Mouse (Mus musculus) heart, embryonic 13.5 days (tissue): ENCODE measurements around the gene Adam1a. TPM values are rescaled to one million over a fixed set of nuclear protein-coding genes. Genes with fewer than 3 reads are reported as not detected.
A peak's percentile ranks its signal among the peaks of the same experiment; 100 is the strongest.

Experiments
- ATAC-seq: fragments of 200-750 bp; cut with Nextera tagmentation; 2 replicates; pipeline ENCODE4 v1.8.0; 2017; ENCODE audit warnings: moderate TSS enrichment; ENCODE audit not compliant: insufficient number of reproducible peaks, low FRiP score, low TSS enrichment; ENCODE audit errors: extremely low read depth
- H3K27ac ChIP-seq: fragments of 300-500 bp; sonication (generic); replicated peaks from 2 replicates; pipeline ENCODE4 v1.5.1; 2015; ENCODE audit warnings: moderate library complexity, mild to moderate bottlenecking, inconsistent platforms
- H3K27me3 ChIP-seq: fragments of 300-500 bp; sonication (generic); replicated peaks from 2 replicates; pipeline ENCODE4 v1.6.1; 2015; ENCODE audit warnings: mild to moderate bottlenecking, inconsistent platforms
- H3K36me3 ChIP-seq: fragments of 300-500 bp; sonication (generic); 2 replicates; pipeline ENCODE4 v1.6.1; 2015; ENCODE audit warnings: mild to moderate bottlenecking, inconsistent platforms
- H3K4me1 ChIP-seq: fragments of 300-500 bp; sonication (generic); 2 replicates; pipeline ENCODE4 v1.6.1; 2015; ENCODE audit warnings: inconsistent platforms
- H3K4me2 ChIP-seq: fragments of 300-500 bp; sonication (generic); 2 replicates; pipeline ENCODE4 v1.6.1; 2015; ENCODE audit warnings: inconsistent platforms, mild to moderate bottlenecking, moderate library complexity
- H3K4me3 ChIP-seq: fragments of 300-500 bp; sonication (generic); 2 replicates; pipeline ENCODE4 v1.5.1; 2015; ENCODE audit warnings: moderate library complexity, mild to moderate bottlenecking, inconsistent platforms
- H3K9ac ChIP-seq: fragments of 300-500 bp; sonication (generic); 2 replicates; pipeline ENCODE4 v1.6.1; 2015; ENCODE audit warnings: inconsistent platforms, mild to moderate bottlenecking, moderate library complexity
- H3K9me3 ChIP-seq: fragments of 300-500 bp; sonication (generic); 2 replicates; pipeline ENCODE4 v1.6.1; 2016; ENCODE audit warnings: inconsistent platforms
- WGBS: fragments of 180-500 bp; shearing (Covaris S2); methylation state at CpG from one replicate; pipeline ENCODE4 v1.1.7; 2015; ENCODE audit warnings: mixed read lengths; 5-methylcytosine and 5-hydroxymethylcytosine counted together
- polyA plus RNA-seq: library from polyadenylated mRNA; unstranded; fragments of >200 nt; fragmentation: Nextera tagmentation; extraction: Ambion mirVana; gene quantifications from 2 replicates; pipeline ENCODE4 v1.2.1, GENCODE M21; 2015

Adam1a gene
- polyA plus RNA-seq, 1 experiment from 2014 or later = 1.3 TPM

DNA sequence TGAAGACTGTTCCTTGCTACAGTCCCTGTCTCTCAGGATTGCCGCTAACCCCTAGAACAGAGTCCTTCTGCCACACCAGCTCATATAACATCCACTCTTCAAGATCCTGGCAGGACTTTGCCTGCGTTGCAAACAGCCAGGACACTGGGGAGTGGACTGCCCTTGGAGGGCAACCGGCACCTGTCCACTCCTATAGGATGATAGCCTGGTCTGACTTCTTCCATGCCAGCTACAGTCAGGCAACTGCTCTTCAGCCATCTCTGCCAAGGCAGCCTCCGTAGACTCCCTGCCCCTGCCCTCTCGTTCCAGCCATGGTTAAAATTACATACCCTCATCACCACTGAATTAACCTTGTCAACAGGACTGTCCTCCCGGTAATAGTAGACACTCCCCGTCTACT is 3.9 kb upstream of the Adam1a start:
- Histone ChIP-seq H3K4me2 (no peak overlapping the region), H3K4me1 (peaks cover 13% of the 10 kb centered on the region), H3K36me3 (no peaks in the 10 kb centered on the region), H3K9me3 (no peaks in the 10 kb centered on the region), H3K27me3 (no peaks in the 10 kb centered on the region), H3K27ac (no peak overlapping the region), H3K4me3 (no peak overlapping the region), H3K9ac (no peak overlapping the region)
- ATAC-seq = no peak
- WGBS = 73% methylated on average over 7 of the region's 7 CpGs

DNA sequence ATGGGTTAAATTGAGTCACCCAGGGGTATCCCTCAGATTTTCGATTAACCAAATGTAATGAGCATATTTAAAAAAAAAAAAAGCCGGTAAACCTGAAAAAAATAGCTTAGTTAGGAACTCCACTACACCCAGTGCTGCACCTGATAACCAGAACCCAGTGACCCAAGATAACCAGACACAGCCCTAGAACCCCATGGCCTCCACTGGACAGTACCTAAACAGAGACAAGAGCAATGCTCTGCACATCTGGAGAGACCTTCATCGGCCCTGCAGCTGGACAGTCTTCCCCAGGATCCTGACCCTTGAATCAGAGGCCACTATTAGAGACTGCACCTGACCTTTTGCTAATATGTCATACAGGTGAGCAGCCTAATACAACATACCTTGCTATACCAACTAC is 1.8 kb upstream of the Adam1a start:
- no peak overlapping the region for H3K27ac ChIP-seq
- no peaks in the 10 kb centered on the region for H3K27me3 ChIP-seq
- no peaks in the 10 kb centered on the region for H3K36me3 ChIP-seq
- H3K9ac ChIP-seq = no peak overlapping the region
- H3K4me1 ChIP-seq = peaks cover 32% of the 10 kb centered on the region
- no peak for ATAC-seq
- H3K4me3 ChIP-seq = no peak overlapping the region
- no peak overlapping the region for H3K4me2 ChIP-seq
- WGBS = 89% methylated on average over 3 of the region's 3 CpGs
- H3K9me3 ChIP-seq = no peaks in the 10 kb centered on the region

DNA sequence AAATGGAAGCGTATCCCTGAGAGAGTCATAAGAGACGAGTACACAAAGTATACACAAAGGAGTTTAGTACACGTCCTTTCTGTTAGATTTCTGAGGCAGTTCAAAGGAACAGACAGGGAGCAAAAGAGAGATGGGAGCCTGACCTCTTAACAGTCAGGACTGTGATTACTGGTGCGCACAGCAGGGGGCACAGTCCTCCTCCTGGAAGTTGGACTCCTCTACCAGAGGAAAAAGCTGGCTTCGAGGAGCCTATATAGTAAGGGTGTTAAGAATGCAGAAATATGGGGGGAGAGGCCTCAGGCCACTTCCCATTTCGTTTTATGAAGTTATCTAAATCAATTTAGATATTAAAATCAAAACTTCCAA is 1.2 kb upstream of the Adam1a start:
- WGBS = 32% methylated on average over 6 of the region's 6 CpGs
- Histone ChIP-seq H3K4me2 (peak overlapping the region; percentile 97), H3K4me3 (peak overlapping the region; percentile 100), H3K9me3 (no peaks in the 10 kb centered on the region), H3K36me3 (no peaks in the 10 kb centered on the region), H3K27ac (peak overlapping the region; percentile 90), H3K9ac (peak overlapping the region; percentile 98), H3K4me1 (peaks cover 32% of the 10 kb centered on the region), H3K27me3 (no peaks in the 10 kb centered on the region)
- no peak for ATAC-seq

DNA sequence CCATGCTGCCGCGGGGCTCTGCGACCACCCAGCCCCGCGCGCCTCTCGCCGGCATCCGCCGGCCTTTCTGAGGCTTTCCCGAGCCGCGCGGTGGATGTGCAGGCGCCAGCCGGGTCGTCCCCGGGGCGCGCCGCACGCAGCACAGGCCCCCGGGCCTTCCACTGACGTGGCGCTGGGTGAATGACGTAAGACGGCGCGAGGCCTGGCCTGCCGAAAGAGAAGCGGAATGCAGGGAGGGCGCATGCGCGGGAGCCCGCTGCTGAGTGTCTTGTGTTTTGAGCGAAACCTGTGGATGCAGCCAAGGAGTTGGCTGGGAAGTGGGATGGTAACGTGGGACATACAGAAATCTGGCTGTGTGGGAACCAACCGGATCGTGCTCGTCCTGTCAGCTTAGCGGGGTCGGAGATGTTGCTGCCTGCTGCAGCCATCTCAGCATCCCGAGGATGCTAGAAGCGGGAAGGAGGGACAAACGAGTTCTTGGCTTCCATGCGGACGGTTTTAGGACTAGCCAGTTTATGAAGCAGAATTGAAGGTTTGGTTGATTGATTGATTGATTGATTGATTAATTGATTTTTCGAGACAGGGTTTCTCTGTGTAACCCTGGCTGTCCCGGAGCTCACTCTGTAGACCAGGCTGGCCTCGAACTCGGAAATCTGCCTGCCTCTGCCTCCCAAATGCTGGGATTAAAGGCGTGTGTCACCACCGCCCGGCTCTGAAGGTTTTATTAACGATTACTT is 679 bp upstream of the Adam1a start, which contains the start of gene Mapkapk5:
Gene Mapkapk5, minus strand, starts transcription at position 113 of the 737 bp plus-strand sequence.
- no peaks in the 10 kb centered on the region for H3K9me3 ChIP-seq
- H3K9ac ChIP-seq = peak within 1 kb of the TSS; percentile 98
- H3K4me2 ChIP-seq = peak within 1 kb of the TSS; percentile 97
- no peaks in the 10 kb centered on the region for H3K27me3 ChIP-seq
- H3K27ac ChIP-seq = peak within 1 kb of the TSS; percentile 90
- ATAC-seq = peak; percentile 90
- WGBS = 2% methylated on average over 55 of the region's 55 CpGs
- peaks cover 32% of the 10 kb centered on the region for H3K4me1 ChIP-seq
- no peaks in the 10 kb centered on the region for H3K36me3 ChIP-seq
- peak within 1 kb of the TSS; percentile 100 for H3K4me3 ChIP-seq

DNA sequence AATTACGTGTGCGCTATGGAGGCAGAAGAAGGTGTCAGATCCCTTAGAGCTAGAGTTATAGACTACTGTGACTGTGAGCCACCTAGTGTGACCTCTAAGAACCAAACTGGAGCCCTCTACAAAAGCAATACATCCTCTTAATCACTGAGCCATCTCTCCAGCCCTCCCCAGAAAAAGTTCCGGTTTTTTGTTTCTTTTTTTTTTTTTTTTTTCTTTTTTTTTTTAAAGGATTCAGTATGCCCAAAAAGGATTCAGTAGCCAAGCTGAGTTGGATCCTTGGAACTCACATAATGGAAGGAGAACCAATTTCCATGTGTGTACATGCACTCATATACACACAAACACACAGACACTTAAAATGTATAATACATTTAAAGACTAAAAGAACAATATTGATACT is 1.9 kb downstream of the Adam1a start:
- ATAC-seq = no peak
- H3K36me3 ChIP-seq = peaks cover 9% of the 10 kb centered on the region; the same call in 1 of the 2 replicates
- H3K27ac ChIP-seq = no peak overlapping the region
- no peak overlapping the region for H3K4me3 ChIP-seq
- peaks cover 32% of the 10 kb centered on the region for H3K4me1 ChIP-seq
- no peak overlapping the region for H3K4me2 ChIP-seq
- H3K27me3 ChIP-seq = no peaks in the 10 kb centered on the region
- no peak overlapping the region for H3K9ac ChIP-seq
- WGBS = 84% methylated on average over 3 of the region's 3 CpGs
- no peaks in the 10 kb centered on the region for H3K9me3 ChIP-seq

DNA sequence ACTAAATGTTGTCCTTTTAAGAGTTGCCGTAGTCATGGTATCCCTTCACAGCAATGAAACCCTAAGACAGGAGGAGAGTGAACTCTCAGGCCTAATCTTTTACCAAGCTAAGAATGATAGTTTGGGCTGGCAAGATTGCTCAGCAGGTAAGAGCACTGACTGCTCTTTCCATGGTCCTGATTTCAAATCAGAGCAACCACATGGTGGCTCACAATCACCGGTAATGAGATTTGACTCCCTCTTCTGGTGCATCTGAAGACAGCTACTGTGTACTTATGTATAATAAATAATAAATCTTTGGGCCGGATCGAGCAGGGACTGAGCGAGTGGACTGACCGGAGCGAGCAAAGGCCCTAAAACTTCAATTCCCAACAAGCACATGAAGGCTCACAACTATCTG is 4.0 kb downstream of the Adam1a start:
- no peak overlapping the region for H3K4me2 ChIP-seq
- no peak overlapping the region for H3K9ac ChIP-seq
- H3K27ac ChIP-seq = no peak overlapping the region
- WGBS = 85% methylated on average over 7 of the region's 7 CpGs
- H3K36me3 ChIP-seq = peaks cover 25% of the 10 kb centered on the region
- no peaks in the 10 kb centered on the region for H3K27me3 ChIP-seq
- H3K9me3 ChIP-seq = no peaks in the 10 kb centered on the region
- no peak overlapping the region for H3K4me3 ChIP-seq
- no peak for ATAC-seq
- peaks cover 30% of the 10 kb centered on the region for H3K4me1 ChIP-seq

DNA sequence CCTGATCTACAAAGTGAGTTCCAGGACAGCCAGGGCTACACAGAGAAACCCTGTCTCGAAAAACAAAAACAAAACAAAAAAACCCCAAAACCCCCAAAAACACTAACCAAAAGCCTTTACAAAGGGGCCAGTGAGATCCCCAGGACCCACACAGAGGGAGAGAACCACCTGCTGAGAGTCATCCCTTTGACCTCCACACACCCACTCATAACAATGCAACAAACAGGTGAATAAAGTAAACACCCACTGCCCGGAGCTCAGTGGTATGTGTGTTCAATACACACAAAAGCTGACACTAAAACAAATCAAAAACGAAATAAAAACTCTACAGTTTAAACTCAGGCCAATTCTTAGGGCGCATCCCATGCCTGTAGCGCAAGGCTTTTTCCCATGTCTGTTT is 5.2 kb downstream of the Adam1a start:
- no peak for ATAC-seq
- Histone ChIP-seq H3K27ac (no peak overlapping the region), H3K36me3 (peaks cover 37% of the 10 kb centered on the region), H3K9ac (no peak overlapping the region), H3K9me3 (no peaks in the 10 kb centered on the region), H3K4me1 (peaks cover 29% of the 10 kb centered on the region), H3K4me3 (no peak overlapping the region), H3K27me3 (no peaks in the 10 kb centered on the region), H3K4me2 (no peak overlapping the region)
- WGBS = 90% methylated on average over 5 of the region's 5 CpGs

- Histone ChIP-seq H3K27ac (no peak overlapping the region; the same call in 1 of the 2 replicates), H3K27me3 (no peaks in the 10 kb centered on the region), H3K9me3 (no peaks in the 10 kb centered on the region), H3K36me3 (peaks cover 61% of the 10 kb centered on the region), H3K4me1 (peaks cover 10% of the 10 kb centered on the region), H3K4me3 (no peak overlapping the region), H3K4me2 (no peak overlapping the region), H3K9ac (no peak overlapping the region)
- WGBS = 71% methylated on average over 2 of the region's 2 CpGs
- no peak for ATAC-seq
These were observed 7.7 kb downstream of the Adam1a start for GRCm38 (mm10) chr5:121537588-121537987.

DNA sequence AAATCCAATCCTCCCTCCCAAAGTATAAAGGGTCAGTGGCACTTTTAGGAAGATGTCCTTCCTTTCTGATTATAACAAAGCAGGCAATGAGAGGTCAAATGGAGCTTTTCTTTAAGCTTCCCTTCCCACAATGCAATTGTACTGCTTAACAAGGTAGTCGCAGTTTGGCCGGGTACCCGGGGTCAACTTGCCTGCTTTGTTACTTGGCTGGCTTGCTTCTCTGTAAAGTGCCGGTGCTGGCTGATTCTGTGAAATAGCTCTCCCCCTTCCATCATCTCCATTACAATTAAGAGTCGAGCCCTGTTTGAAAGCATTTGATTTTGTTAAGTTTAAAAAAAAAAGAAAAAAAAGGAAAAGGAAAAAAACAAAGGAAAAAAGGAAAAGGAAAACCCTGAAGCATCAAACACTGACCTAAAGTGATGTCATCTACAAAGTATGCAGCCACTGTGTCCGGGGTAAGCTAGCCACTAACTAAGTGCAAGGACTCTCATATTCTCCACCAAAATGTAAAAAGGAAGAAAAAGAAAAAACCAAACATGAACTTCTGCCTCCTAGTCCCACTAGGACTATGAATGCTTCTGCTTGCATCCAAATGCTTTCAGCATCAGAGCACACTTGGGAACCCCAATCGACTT is 8.2 kb downstream of the Adam1a start:
- Histone ChIP-seq H3K36me3 (peaks cover 66% of the 10 kb centered on the region), H3K4me3 (no peak overlapping the region), H3K4me2 (no peak overlapping the region), H3K27ac (no peak overlapping the region), H3K27me3 (no peaks in the 10 kb centered on the region), H3K9ac (no peak overlapping the region), H3K9me3 (no peaks in the 10 kb centered on the region), H3K4me1 (peaks cover 5% of the 10 kb centered on the region)
- 62% methylated on average over 7 of the region's 7 CpGs for WGBS
- no peak for ATAC-seq

- no peak overlapping the region for H3K27ac ChIP-seq
- no peak overlapping the region for H3K9ac ChIP-seq
- no peaks in the 10 kb centered on the region for H3K9me3 ChIP-seq
- WGBS = 93% methylated on average over 3 of the region's 3 CpGs
- H3K4me2 ChIP-seq = no peak overlapping the region
- H3K36me3 ChIP-seq = peaks cover 83% of the 10 kb centered on the region
- H3K4me3 ChIP-seq = no peak overlapping the region
- ATAC-seq = no peak
- H3K27me3 ChIP-seq = no peaks in the 10 kb centered on the region
- peaks cover 5% of the 10 kb centered on the region for H3K4me1 ChIP-seq
These were observed 10.2 kb downstream of the Adam1a start for GRCm38 (mm10) chr5:121535116-121535515.

DNA sequence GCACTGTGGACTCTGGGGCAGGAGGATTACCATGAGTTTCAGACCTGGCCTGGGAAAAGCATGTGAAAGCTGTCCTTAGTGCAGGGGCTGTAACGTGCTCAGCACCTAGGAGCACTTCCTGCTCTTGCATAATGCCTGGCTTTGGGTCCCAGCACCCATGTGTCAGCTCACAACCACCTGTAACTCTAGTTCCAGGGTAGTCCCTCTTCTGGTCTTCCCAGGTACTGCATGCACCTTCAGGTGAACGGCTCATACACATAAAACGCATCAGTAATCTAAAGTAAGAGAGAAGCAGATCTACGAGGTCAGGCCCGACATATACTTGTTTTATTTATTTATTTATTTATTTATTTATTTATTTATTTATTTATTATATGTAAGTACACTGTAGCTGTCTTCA is 10.8 kb downstream of the Adam1a start:
- Histone ChIP-seq H3K27ac (no peak overlapping the region), H3K4me3 (no peak overlapping the region), H3K36me3 (peaks cover 89% of the 10 kb centered on the region), H3K4me1 (peaks cover 5% of the 10 kb centered on the region), H3K9ac (no peak overlapping the region), H3K4me2 (no peak overlapping the region), H3K9me3 (no peaks in the 10 kb centered on the region), H3K27me3 (no peaks in the 10 kb centered on the region)
- 92% methylated on average over 5 of the region's 5 CpGs for WGBS
- ATAC-seq = no peak

GRCm38 (mm10) chr5:121526961-121527360 is 18.3 kb downstream of the Adam1a start:
- no peak overlapping the region for H3K27ac ChIP-seq
- no peak for ATAC-seq
- no peak overlapping the region for H3K9ac ChIP-seq
- H3K4me3 ChIP-seq = no peak overlapping the region
- no peaks in the 10 kb centered on the region for H3K27me3 ChIP-seq
- no peaks in the 10 kb centered on the region for H3K4me1 ChIP-seq
- H3K4me2 ChIP-seq = no peak overlapping the region
- peaks cover 89% of the 10 kb centered on the region for H3K36me3 ChIP-seq
- no peaks in the 10 kb centered on the region for H3K9me3 ChIP-seq
- WGBS = 60% methylated on average over 8 of the region's 8 CpGs
